Mouse (Mus musculus) heart, embryonic 14.5 days (tissue): ENCODE data around the gene Scn5a. TPM values are rescaled to one million over a fixed set of nuclear protein-coding genes. Genes with fewer than 3 reads are reported as not detected.

ENCODE experiments used
- ATAC-seq: fragments of 200-750 bp; cut with Nextera tagmentation; 2 replicates; pipeline ENCODE4 v1.8.0; 2017; ENCODE audit warnings: low read depth, moderate TSS enrichment; ENCODE audit not compliant: insufficient number of reproducible peaks, insufficient read depth, low FRiP score
- H3K27ac ChIP-seq, 2 experiments: fragments of 200-500 bp in 1 of 2; fragments of 300-500 bp in 1 of 2; sonication (generic) in 1 of 2; replicated peaks in 1 of 2; 2 replicates each; pipeline ENCODE4 v1.5.1; 2012 to 2014; ENCODE audit warnings: low read depth in 2 of 2, low read length in 2 of 2, control low read depth in 1 of 2, mild to moderate bottlenecking in 1 of 2, mixed read lengths in 1 of 2; ENCODE audit not compliant: control insufficient read depth in 1 of 2, insufficient read depth in 1 of 2
- H3K27me3 ChIP-seq: fragments of 300-500 bp; sonication (generic); 2 replicates; pipeline ENCODE4 v1.6.1; 2014; ENCODE audit warnings: mild to moderate bottlenecking, low read length, control low read depth; ENCODE audit not compliant: control insufficient read depth, insufficient read depth
- H3K36me3 ChIP-seq: fragments of 300-500 bp; sonication (generic); 2 replicates; pipeline ENCODE4 v1.6.1; 2014; ENCODE audit warnings: mild to moderate bottlenecking, control low read depth, low read length, mixed read lengths; ENCODE audit not compliant: control insufficient read depth, insufficient read depth
- H3K4me1 ChIP-seq, 2 experiments: fragments of 200-500 bp in 1 of 2; fragments of 300-500 bp in 1 of 2; sonication (generic) in 1 of 2; 2 replicates each; pipeline ENCODE4 v1.6.1; 2012 to 2014; ENCODE audit warnings: low read length in 2 of 2, control low read depth in 1 of 2, mixed read lengths in 1 of 2; ENCODE audit not compliant: control insufficient read depth in 2 of 2, insufficient read depth in 2 of 2
- H3K4me2 ChIP-seq: fragments of 300-500 bp; sonication (generic); 2 replicates; pipeline ENCODE4 v1.6.1; 2014; ENCODE audit warnings: mild to moderate bottlenecking, low read length
- H3K4me3 ChIP-seq, 2 experiments: fragments of 200-500 bp in 1 of 2; fragments of 300-500 bp in 1 of 2; sonication (generic) in 1 of 2; 2 replicates each; pipeline ENCODE4 v1.5.1; 2012 to 2014; ENCODE audit warnings: low read length in 2 of 2, mild to moderate bottlenecking in 2 of 2, control low read depth in 1 of 2, low read depth in 1 of 2, moderate library complexity in 1 of 2; ENCODE audit not compliant: control insufficient read depth in 1 of 2, insufficient read depth in 1 of 2
- H3K9ac ChIP-seq: fragments of 300-500 bp; sonication (generic); 2 replicates; pipeline ENCODE4 v1.6.1; 2014; ENCODE audit warnings: mild to moderate bottlenecking, low read length
- H3K9me3 ChIP-seq: fragments of 300-500 bp; sonication (generic); 2 replicates; pipeline ENCODE4 v1.6.1; 2016; ENCODE audit warnings: low read length, control low read depth; ENCODE audit not compliant: control insufficient read depth
- WGBS: fragments of 180-500 bp; shearing (Covaris S2); extraction: QIAGEN DNeasy Blood & Tissue Kit; methylation state at CpG from one replicate; pipeline ENCODE4 v1.1.7; 2014; 5-methylcytosine and 5-hydroxymethylcytosine counted together
- polyA plus RNA-seq: library from polyadenylated mRNA; unstranded; fragments of >200 nt; fragmentation: Nextera tagmentation; extraction: Ambion mirVana; gene quantifications from 2 replicates; pipeline ENCODE4 v1.2.1, GENCODE M21; 2014

Scn5a gene
- 7.9 and 10.0 TPM in 2 replicates for polyA plus RNA-seq

DNA sequence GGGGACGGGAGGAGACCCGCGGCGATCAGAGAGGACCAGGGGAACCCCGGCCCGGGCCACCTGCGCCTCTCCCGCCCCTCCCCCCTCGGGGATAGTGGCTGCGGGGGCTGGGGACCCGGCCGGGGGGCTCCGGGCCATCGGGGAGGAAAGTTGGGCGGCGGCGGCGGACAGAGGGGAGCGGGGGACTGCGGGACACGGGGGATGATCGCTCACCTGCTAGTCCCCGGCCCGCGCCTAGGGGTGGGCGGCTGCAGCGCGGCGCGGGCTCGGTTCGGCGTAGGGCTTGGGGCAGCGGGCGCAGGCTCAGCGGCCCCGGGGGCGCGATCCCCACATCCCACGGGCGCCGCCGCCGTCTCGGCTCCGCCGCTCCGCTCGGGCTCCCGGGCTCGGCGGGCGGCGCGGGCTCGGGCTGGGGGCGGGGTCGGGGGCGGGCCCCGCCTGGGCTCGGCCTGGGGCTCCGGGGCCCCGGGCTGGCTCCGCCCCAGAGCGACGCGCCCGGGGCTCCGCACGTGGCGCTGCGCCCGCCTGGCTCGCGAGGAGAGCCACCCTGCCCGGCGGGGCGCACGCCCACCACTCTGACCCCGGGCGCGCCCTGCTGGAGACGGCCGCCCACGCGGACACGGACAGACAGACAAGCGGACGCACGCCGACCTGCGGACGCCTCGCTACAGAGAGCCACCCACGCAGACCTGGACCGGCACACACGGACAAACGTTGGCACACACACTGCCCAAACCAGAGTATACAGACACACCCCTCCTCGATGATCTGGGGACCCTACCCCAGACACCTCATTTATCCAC lies at the start of gene Scn5a:
Gene Scn5a, minus strand, starts transcription at position 381 of the 803 bp plus-strand sequence.
- whole genome bisulfite sequencing, result under 1% methylated on average over 51 of the region's 99 CpGs
- Histone ChIP-seq H3K36me3 (no peaks in the 10 kb centered on the region), H3K4me1 (peaks cover 27 to 42% of the 10 kb centered on the region in 2 experiments), H3K27ac (peak within 1 kb of the TSS in 1 of 2 experiments; percentile 45; a peak in 2 of 4 replicates), H3K9ac (peak within 1 kb of the TSS; percentile 86), H3K4me2 (peak within 1 kb of the TSS; percentile 82), H3K4me3 (peak within 1 kb of the TSS; percentile 66 to 72), H3K9me3 (no peaks in the 10 kb centered on the region), H3K27me3 (peaks cover 70% of the 10 kb centered on the region)
- ATAC-seq, result peak; percentile 45; the same call in 1 of the 2 replicates

DNA sequence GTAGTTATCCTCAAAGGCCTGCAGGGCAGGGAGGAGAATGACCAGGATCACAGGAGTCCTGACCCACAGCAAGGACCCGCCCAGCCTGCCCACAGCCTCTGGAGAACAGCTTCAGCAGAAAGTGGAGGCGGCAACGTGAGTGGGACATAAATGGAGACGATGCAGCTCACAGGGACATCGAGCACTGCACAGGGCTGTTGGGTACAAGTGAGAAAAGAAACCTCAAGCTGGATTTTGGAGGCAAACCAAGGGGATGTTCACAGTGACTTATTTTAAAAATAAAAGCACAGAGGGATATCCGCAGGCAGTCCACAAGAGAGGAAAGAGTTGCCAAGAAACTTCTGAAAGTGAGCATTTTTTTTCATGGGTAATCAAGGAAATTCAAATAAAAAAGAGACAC lies 48.4 kb upstream of the Scn5a start:
- Histone ChIP-seq H3K27me3 (no peaks in the 10 kb centered on the region), H3K27ac (no peak overlapping the region), H3K9ac (no peak overlapping the region), H3K9me3 (peaks cover 6% of the 10 kb centered on the region), H3K4me1 (peaks cover 16 to 22% of the 10 kb centered on the region in 2 experiments), H3K4me2 (no peak overlapping the region), H3K4me3 (no peak overlapping the region), H3K36me3 (no peaks in the 10 kb centered on the region)
- ATAC-seq, result no peak
- WGBS, result 65% methylated on average over 6 of the region's 6 CpGs

DNA sequence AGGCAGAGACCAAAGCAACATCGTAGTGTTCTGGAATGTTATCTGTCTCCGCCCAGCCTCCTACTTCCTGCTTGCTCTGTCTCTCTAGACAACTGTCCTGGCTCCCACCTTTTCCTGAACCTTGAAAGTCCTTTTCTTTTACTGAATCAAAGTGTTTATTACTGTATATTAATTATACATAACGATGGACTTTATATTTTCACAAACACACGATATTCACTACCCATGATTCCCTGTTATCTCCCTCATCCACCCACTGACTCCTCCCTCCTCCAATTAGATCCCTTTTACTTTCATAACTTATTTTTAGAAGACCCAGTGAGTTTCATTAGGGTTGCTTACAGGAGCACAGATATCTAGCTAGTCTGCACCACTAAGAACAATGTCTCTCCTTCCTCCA lies 45.3 kb upstream of the Scn5a start:
- Histone ChIP-seq H3K4me2 (0 out of 2 replicates have a peak overlapping the region, but pooled peaks have one; percentile 19), H3K9ac (no peak overlapping the region), H3K4me3 (no peak overlapping the region), H3K36me3 (no peaks in the 10 kb centered on the region), H3K9me3 (peaks cover 6% of the 10 kb centered on the region), H3K27ac (no peak overlapping the region), H3K27me3 (no peaks in the 10 kb centered on the region), H3K4me1 (peaks cover 5 to 10% of the 10 kb centered on the region in 2 experiments; a peak in 3 of 4 replicates)
- no peak for ATAC-seq
- WGBS, result 58% methylated on average over 4 of the region's 4 CpGs

DNA sequence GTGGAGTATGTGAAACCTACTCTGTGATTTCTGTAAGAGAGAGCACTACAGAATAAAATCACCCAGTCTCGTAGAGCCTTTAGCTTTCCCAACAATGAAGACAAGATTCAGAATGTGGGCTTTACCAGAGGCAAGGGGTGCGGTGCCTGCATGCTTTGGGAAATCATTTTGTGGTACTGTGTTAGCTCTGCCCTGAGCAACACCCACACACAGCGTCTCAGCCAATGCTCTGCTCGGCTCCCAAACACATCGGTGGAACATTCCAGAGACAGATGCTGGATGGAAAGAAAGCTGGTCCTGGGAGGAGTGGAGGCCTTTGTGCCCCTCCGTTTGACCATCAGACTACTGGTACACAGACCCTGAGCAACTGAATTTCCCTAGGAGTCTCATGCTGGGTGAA lies 36.0 kb upstream of the Scn5a start:
- ATAC-seq, result no peak
- no peak overlapping the region for H3K4me2 ChIP-seq
- WGBS, result 67% methylated on average over 6 of the region's 6 CpGs
- H3K9ac ChIP-seq, result no peak overlapping the region
- no peaks in the 10 kb centered on the region for H3K27me3 ChIP-seq
- H3K4me1 ChIP-seq, result peaks cover 7 to 11% of the 10 kb centered on the region in 2 experiments; a peak in 3 of 4 replicates
- no peaks in the 10 kb centered on the region for H3K36me3 ChIP-seq
- H3K4me3 ChIP-seq, result no peak overlapping the region
- no peak overlapping the region for H3K27ac ChIP-seq
- no peaks in the 10 kb centered on the region for H3K9me3 ChIP-seq

DNA sequence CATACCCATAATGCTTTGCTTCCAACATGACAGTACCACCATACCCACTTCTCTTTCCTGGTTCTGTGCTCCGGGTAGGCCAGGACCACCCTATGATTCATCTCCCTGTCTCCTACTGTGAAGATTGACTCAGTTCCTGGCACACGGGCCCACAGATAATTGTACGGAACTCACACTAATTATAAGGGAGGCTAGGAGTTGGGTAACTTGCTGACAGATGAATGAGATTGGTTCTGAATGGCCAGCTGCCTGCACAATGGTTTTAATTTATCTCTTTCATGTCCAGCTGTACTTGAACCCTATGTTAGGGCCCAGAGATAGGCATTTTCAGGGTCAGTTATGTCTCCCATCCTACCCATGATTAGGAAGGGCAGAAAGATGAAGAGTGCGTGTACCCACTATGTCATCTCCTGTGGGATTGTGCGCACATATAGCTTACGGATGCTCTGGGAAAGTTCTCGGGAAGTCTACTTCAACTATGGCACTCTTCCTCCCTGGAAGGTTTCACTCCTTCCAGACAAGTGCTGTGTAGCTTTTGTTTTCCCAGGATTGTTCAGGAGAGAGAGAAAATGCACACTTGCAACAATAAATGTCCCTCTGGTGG lies 31.8 kb upstream of the Scn5a start:
- Histone ChIP-seq H3K36me3 (no peaks in the 10 kb centered on the region), H3K27ac (no peak overlapping the region), H3K4me3 (no peak overlapping the region), H3K27me3 (no peaks in the 10 kb centered on the region), H3K9ac (no peak overlapping the region), H3K4me2 (no peak overlapping the region), H3K4me1 (peaks cover 7% of the 10 kb centered on the region in 2 experiments; a peak in 2 of 4 replicates), H3K9me3 (no peaks in the 10 kb centered on the region)
- 76% methylated on average over 7 of the region's 7 CpGs for WGBS
- ATAC-seq, result no peak

DNA sequence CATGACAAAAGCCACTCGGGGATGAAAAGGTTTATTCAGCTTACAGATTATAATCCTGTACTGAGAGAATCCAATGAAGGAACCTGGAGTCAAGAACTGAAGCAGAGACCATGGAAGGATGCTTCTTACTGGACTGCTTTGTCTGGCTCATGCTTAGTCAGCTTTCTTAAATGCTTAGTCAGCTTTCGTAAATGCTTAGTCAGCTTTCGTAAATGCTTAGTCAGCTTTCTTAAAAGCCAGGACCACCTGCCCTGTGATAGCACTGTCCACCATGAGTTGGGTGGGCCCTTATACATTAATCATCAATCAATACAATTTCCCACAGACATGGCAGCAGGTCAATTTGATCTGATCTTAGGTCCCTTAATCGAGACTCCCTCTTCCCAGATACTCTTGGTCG lies 28.1 kb upstream of the Scn5a start:
- H3K36me3 ChIP-seq, result no peaks in the 10 kb centered on the region
- H3K27ac ChIP-seq, result no peak overlapping the region
- H3K4me2 ChIP-seq, result no peak overlapping the region
- 93% methylated on average over 5 of the region's 5 CpGs for WGBS
- H3K9me3 ChIP-seq, result no peaks in the 10 kb centered on the region
- H3K4me3 ChIP-seq, result no peak overlapping the region
- no peak for ATAC-seq
- no peak overlapping the region for H3K9ac ChIP-seq
- H3K4me1 ChIP-seq, result peaks cover 0 to 5% of the 10 kb centered on the region in 2 experiments; a peak in 2 of 4 replicates
- no peaks in the 10 kb centered on the region for H3K27me3 ChIP-seq

DNA sequence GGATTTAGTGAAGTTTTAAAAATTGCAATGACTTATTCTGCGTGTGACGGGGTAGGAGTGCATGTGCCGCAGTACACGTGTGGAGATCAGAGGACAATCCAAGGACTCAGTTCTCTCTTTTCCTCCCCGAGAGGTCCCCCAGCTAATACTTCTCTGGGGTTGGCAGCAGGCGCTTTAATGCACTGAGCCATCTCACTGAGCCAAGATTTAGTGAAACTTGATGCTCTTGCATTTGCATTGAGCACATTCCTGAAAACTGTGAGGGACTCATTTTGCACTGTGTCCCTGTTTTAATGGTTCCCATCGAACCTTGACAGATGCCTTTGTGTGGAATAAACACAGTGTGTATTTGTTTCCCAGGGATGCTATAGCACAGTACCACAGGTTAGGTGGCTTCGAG lies 25.8 kb upstream of the Scn5a start:
- Histone ChIP-seq H3K27ac (no peak overlapping the region), H3K4me3 (no peak overlapping the region), H3K36me3 (no peaks in the 10 kb centered on the region), H3K27me3 (no peaks in the 10 kb centered on the region), H3K9me3 (no peaks in the 10 kb centered on the region), H3K4me2 (no peak overlapping the region), H3K4me1 (peaks cover 0 to 5% of the 10 kb centered on the region in 2 experiments; a peak in 2 of 4 replicates), H3K9ac (no peak overlapping the region)
- 62% methylated on average over 8 of the region's 8 CpGs for WGBS
- no peak for ATAC-seq
